Mouse (Mus musculus) MEL (cell line): ENCODE results near the gene Scd4. TPM values are rescaled to one million over a fixed set of nuclear protein-coding genes. Genes with fewer than 3 reads are reported as not detected.

ENCODE experiments used
- DNase-seq: peaks from one replicate; pipeline ENCODE4 v3.0.0; 2011; ENCODE audit warnings: low read depth, low spot score
- H3K27ac ChIP-seq: 2 replicates; pipeline ENCODE4 v1.5.1; 2012; ENCODE audit warnings: low read depth, mild to moderate bottlenecking, control low read depth, low read length, moderate library complexity; ENCODE audit not compliant: control insufficient read depth
- H3K27me3 ChIP-seq, 2 experiments: fragments of 150-350 bp in 1 of 2; sonication (generic) in 1 of 2; 2 replicates each; pipeline ENCODE4 v1.6.1; 2012; ENCODE audit warnings: low read length in 2 of 2, mild to moderate bottlenecking in 2 of 2, improper control_type of control experiment in 1 of 2, moderate library complexity in 1 of 2; ENCODE audit not compliant: insufficient read depth in 2 of 2, control insufficient read depth in 1 of 2
- H3K36me3 ChIP-seq, 2 experiments: 2 replicates each; pipeline ENCODE4 v1.6.1; 2012 to 2014; ENCODE audit warnings: low read length in 2 of 2, improper control_type of control experiment in 1 of 2, inconsistent platforms in 1 of 2, mild to moderate bottlenecking in 1 of 2; ENCODE audit not compliant: insufficient read depth in 2 of 2, control insufficient read depth in 1 of 2
- H3K4me1 ChIP-seq, 2 experiments: fragments of 150-350 bp in 1 of 2; sonication (generic) in 1 of 2; 2 replicates each; pipeline ENCODE4 v1.6.1; 2012; ENCODE audit warnings: low read length in 2 of 2, improper control_type of control experiment in 1 of 2, mild to moderate bottlenecking in 1 of 2; ENCODE audit not compliant: insufficient read depth in 2 of 2, control insufficient read depth in 1 of 2
- H3K4me3 ChIP-seq, 2 experiments: fragments of 150-350 bp in 1 of 2; sonication (generic) in 1 of 2; 2 replicates each; pipeline ENCODE4 v1.5.1; 2012; ENCODE audit warnings: low read depth in 2 of 2, low read length in 2 of 2, mild to moderate bottlenecking in 2 of 2, moderate library complexity in 2 of 2, control low read depth in 1 of 2, improper control_type of control experiment in 1 of 2; ENCODE audit not compliant: control insufficient read depth in 1 of 2, insufficient read depth in 1 of 2
- H3K79me2 ChIP-seq: 2 replicates; pipeline ENCODE4 v1.6.1; 2012; ENCODE audit warnings: mild to moderate bottlenecking, low read length, moderate library complexity; ENCODE audit not compliant: control insufficient read depth, poor library complexity, insufficient read depth
- H3K9ac ChIP-seq: 2 replicates; pipeline ENCODE4 v1.6.1; 2012; ENCODE audit warnings: low read depth, mild to moderate bottlenecking, control low read depth, low read length, moderate library complexity; ENCODE audit not compliant: control insufficient read depth, poor library complexity, severe bottlenecking
- H3K9me3 ChIP-seq: fragments of 150-350 bp; sonication (generic); replicated peaks from 2 replicates; pipeline ENCODE4 v1.6.1; 2012; ENCODE audit warnings: mild to moderate bottlenecking, low read length, improper control_type of control experiment, moderate library complexity; ENCODE audit not compliant: insufficient read depth
- CHD1 ChIP-seq: IDR thresholded peaks from 2 replicates; pipeline ENCODE4 v1.6.1; 2012; ENCODE audit warnings: low read depth, mild to moderate bottlenecking, inconsistent platforms, low read length, improper control_type of control experiment
- CHD2 ChIP-seq: IDR thresholded peaks from 2 replicates; pipeline ENCODE4 v1.6.1; 2011; ENCODE audit warnings: low read length, improper control_type of control experiment
- CTCF ChIP-seq, 3 experiments: IDR thresholded peaks in 2 of 3; conservative IDR thresholded peaks in 1 of 3; 2 replicates each; pipeline ENCODE4 v1.5.1; 2011 to 2012; ENCODE audit warnings: low read length in 3 of 3, low read depth in 2 of 3, mild to moderate bottlenecking in 2 of 3, improper control_type of control experiment in 1 of 3, inconsistent platforms in 1 of 3, mixed read lengths in 1 of 3, moderate library complexity in 1 of 3; ENCODE audit not compliant: control insufficient read depth in 1 of 3, insufficient read depth in 1 of 3, poor library complexity in 1 of 3, severe bottlenecking in 1 of 3
- E2F4 ChIP-seq: IDR thresholded peaks from 2 replicates; pipeline ENCODE4 v1.6.1; 2011; ENCODE audit warnings: low read depth, low read length, improper control_type of control experiment, borderline replicate concordance
- ELF1 ChIP-seq: IDR thresholded peaks from 2 replicates; pipeline ENCODE4 v1.6.1; 2014; ENCODE audit warnings: low read depth, mild to moderate bottlenecking, inconsistent platforms, low read length, improper control_type of control experiment, moderate library complexity
- EP300 ChIP-seq, 2 experiments: IDR thresholded peaks; 2 replicates each; pipeline ENCODE4 v1.6.1; 2011; ENCODE audit warnings: improper control_type of control experiment in 2 of 2, low read length in 2 of 2, low read depth in 1 of 2, mild to moderate bottlenecking in 1 of 2
- ETS1 ChIP-seq: IDR thresholded peaks from 2 replicates; pipeline ENCODE4 v1.6.1; 2012; ENCODE audit warnings: low read depth, mild to moderate bottlenecking, inconsistent platforms, low read length, improper control_type of control experiment, moderate library complexity
- GABPA ChIP-seq: IDR thresholded peaks from 2 replicates; pipeline ENCODE4 v1.6.1; 2012; ENCODE audit warnings: low read depth, mild to moderate bottlenecking, inconsistent platforms, low read length, improper control_type of control experiment, moderate library complexity
- GATA1 ChIP-seq: IDR thresholded peaks from 2 replicates; pipeline ENCODE4 v1.6.1; 2011; ENCODE audit warnings: low read depth, low read length, improper control_type of control experiment
- HCFC1 ChIP-seq: IDR thresholded peaks from 2 replicates; pipeline ENCODE4 v1.6.1; 2012; ENCODE audit warnings: low read depth, mild to moderate bottlenecking, inconsistent platforms, low read length, improper control_type of control experiment, moderate library complexity
- JUND ChIP-seq: IDR thresholded peaks from 2 replicates; pipeline ENCODE4 v1.6.1; 2011; ENCODE audit warnings: low read depth, mild to moderate bottlenecking, improper control_type of control experiment, low read length
- KAT2A ChIP-seq: conservative IDR thresholded peaks from 2 replicates; pipeline ENCODE4 v1.6.1; 2012; ENCODE audit warnings: low read depth, low read length, improper control_type of control experiment, inconsistent platforms
- MAX ChIP-seq: IDR thresholded peaks from 2 replicates; pipeline ENCODE4 v1.6.1; 2011; ENCODE audit warnings: low read length, improper control_type of control experiment
- MAZ ChIP-seq: IDR thresholded peaks from 2 replicates; pipeline ENCODE4 v1.6.1; 2012; ENCODE audit warnings: low read depth, mild to moderate bottlenecking, inconsistent platforms, low read length, improper control_type of control experiment
- MEF2A ChIP-seq: IDR thresholded peaks from 2 replicates; pipeline ENCODE4 v1.6.1; 2014; ENCODE audit warnings: low read depth, mild to moderate bottlenecking, inconsistent platforms, low read length, improper control_type of control experiment; ENCODE audit not compliant: poor library complexity, insufficient replicate concordance, severe bottlenecking; ENCODE audit errors: extremely low read depth
- MXI1 ChIP-seq: IDR thresholded peaks from 2 replicates; pipeline ENCODE4 v1.6.1; 2011; ENCODE audit warnings: mild to moderate bottlenecking, low read depth, low read length, improper control_type of control experiment
- MYB ChIP-seq: IDR thresholded peaks from 2 replicates; pipeline ENCODE4 v1.6.1; 2011; ENCODE audit warnings: mild to moderate bottlenecking, low read depth, low read length, improper control_type of control experiment
- NELFE ChIP-seq: IDR thresholded peaks from 2 replicates; pipeline ENCODE4 v1.6.1; 2011; ENCODE audit warnings: low read depth, low read length, improper control_type of control experiment
- NRF1 ChIP-seq: IDR thresholded peaks from 2 replicates; pipeline ENCODE4 v1.6.1; 2014; ENCODE audit warnings: low read depth, mild to moderate bottlenecking, inconsistent platforms, low read length, improper control_type of control experiment, moderate library complexity; ENCODE audit not compliant: poor library complexity, insufficient read depth, severe bottlenecking
- POLR2AphosphoS2 ChIP-seq: IDR thresholded peaks from 2 replicates; pipeline ENCODE4 v1.6.1; 2011; ENCODE audit warnings: low read length, improper control_type of control experiment
- RCOR1 ChIP-seq: IDR thresholded peaks from 2 replicates; pipeline ENCODE4 v1.6.1; 2012; ENCODE audit warnings: low read depth, mild to moderate bottlenecking, inconsistent platforms, low read length, improper control_type of control experiment
- SMC3 ChIP-seq: IDR thresholded peaks from 2 replicates; pipeline ENCODE4 v1.6.1; 2011; ENCODE audit warnings: low read depth, low read length, improper control_type of control experiment
- TAL1 ChIP-seq: IDR thresholded peaks from 2 replicates; pipeline ENCODE4 v1.6.1; 2012; ENCODE audit warnings: mild to moderate bottlenecking, inconsistent platforms, low read length, moderate library complexity, mixed read lengths
- TBP ChIP-seq: IDR thresholded peaks from 2 replicates; pipeline ENCODE4 v1.8.0; 2011; ENCODE audit warnings: low read depth, low read length, improper control_type of control experiment
- TCF12 ChIP-seq: IDR thresholded peaks from 2 replicates; pipeline ENCODE4 v1.6.1; 2014; ENCODE audit warnings: low read depth, mild to moderate bottlenecking, inconsistent platforms, low read length, improper control_type of control experiment, moderate library complexity
- UBTF ChIP-seq: IDR thresholded peaks from 2 replicates; pipeline ENCODE4 v1.6.1; 2012; ENCODE audit warnings: low read depth, mild to moderate bottlenecking, inconsistent platforms, low read length, improper control_type of control experiment, moderate library complexity, borderline replicate concordance; ENCODE audit not compliant: insufficient read depth
- USF1 ChIP-seq: IDR thresholded peaks from 2 replicates; pipeline ENCODE4 v1.6.1; 2014; ENCODE audit warnings: low read depth, mild to moderate bottlenecking, inconsistent platforms, low read length, improper control_type of control experiment, moderate library complexity
- USF2 ChIP-seq, 2 experiments: IDR thresholded peaks; 2 replicates each; pipeline ENCODE4 v1.6.1; 2011 to 2012; ENCODE audit warnings: improper control_type of control experiment in 2 of 2, low read length in 2 of 2, borderline replicate concordance in 1 of 2, inconsistent platforms in 1 of 2, low read depth in 1 of 2, mild to moderate bottlenecking in 1 of 2; ENCODE audit not compliant: insufficient read depth in 1 of 2
- ZC3H11A ChIP-seq: IDR thresholded peaks from 2 replicates; pipeline ENCODE4 v1.6.1; 2012; ENCODE audit warnings: low read depth, mild to moderate bottlenecking, inconsistent platforms, low read length, improper control_type of control experiment
- ZKSCAN1 ChIP-seq: IDR thresholded peaks from 2 replicates; pipeline ENCODE4 v1.6.1; 2012; ENCODE audit warnings: low read depth, mild to moderate bottlenecking, inconsistent platforms, low read length, improper control_type of control experiment, moderate library complexity
- ZMIZ1 ChIP-seq: IDR thresholded peaks from 2 replicates; pipeline ENCODE4 v1.6.1; 2012; ENCODE audit warnings: low read depth, mild to moderate bottlenecking, inconsistent platforms, low read length, improper control_type of control experiment, moderate library complexity
- ZNF384 ChIP-seq: IDR thresholded peaks from 2 replicates; pipeline ENCODE4 v1.6.1; 2012; ENCODE audit warnings: low read depth, mild to moderate bottlenecking, inconsistent platforms, low read length, improper control_type of control experiment
- polyA plus RNA-seq, 2 experiments: library from polyadenylated mRNA; stranded (reverse) in 1 of 2; unstranded in 1 of 2; fragments of >175 nt in 1 of 2; fragments of >200 nt in 1 of 2; gene quantifications; 2 replicates each; pipeline versions ENCODE4 v1.2.1 to v1.2.4; 2012; ENCODE audit warnings: low replicate concordance in 2 of 2, low read depth in 1 of 2; ENCODE audit not compliant: insufficient read length in 2 of 2, insufficient read depth in 1 of 2, missing spikeins in 1 of 2
- total RNA-seq: library from RNA; depleted of rRNA; stranded (reverse); fragments of 300-350 nt; gene quantifications from 2 replicates; pipeline ENCODE4 v1.2.3, GENCODE M21; 2012

The Scd4 gene
- total and polyA plus RNA-seq, 3 experiments = 0.31 to 0.36 TPM; not detected in 1

- TF ChIP-seq E2F4 (no peak), NRF1 (no peak), TCF12 (peak; percentile 91)
Measured at GRCm38 (mm10) chr19:44293769-44294551, 38.9 kb upstream of the Scd4 start (continued).

DNA sequence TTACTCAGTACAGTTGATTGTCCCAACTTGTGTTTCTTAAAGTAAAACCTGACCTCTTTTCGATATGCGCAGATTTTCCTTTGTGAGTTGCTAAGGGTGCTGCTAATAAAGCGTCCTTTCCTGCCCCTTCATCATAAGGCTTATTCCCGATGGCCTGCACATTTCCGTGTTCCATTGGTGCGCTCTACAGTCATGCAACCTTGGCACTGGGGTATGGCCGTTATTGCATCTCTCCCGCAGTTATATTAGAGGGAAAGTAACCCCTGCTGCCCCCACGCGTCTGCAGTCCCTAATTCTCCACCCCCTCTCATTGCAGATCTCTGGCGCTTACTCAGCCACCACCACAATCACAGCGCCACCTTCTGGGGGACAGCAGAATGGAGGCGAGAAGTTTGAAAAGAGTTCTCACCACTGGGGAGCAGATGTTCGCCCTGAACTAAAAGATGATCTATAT, 38.3 kb upstream of the Scd4 start:
- Histone ChIP-seq H3K9ac (peak overlapping the region; percentile 79), H3K36me3 (peaks cover 31 to 49% of the 10 kb centered on the region in 2 experiments), H3K79me2 (peaks cover 61% of the 10 kb centered on the region), H3K9me3 (no peaks in the 10 kb centered on the region), H3K27me3 (no peaks in the 10 kb centered on the region), H3K4me3 (peak overlapping the region; percentile 74 to 80), H3K4me1 (peaks cover 5 to 57% of the 10 kb centered on the region in 2 experiments), H3K27ac (peak overlapping the region; percentile 86)
- DNase-seq = peak; percentile 97
- TF ChIP-seq KAT2A (peak; percentile 50; the same call in 1 of the 2 replicates), ZC3H11A (peak; percentile 77), MYB (peak; percentile 43; the same call in 1 of the 2 replicates), SMC3 (peak; percentile 94), USF1 (no peak), JUND (no peak), NRF1 (no peak), E2F4 (no peak), TCF12 (peak; percentile 38), GABPA (no peak), ZMIZ1 (peak; percentile 93; the same call in 1 of the 2 replicates), MAZ (peak; percentile 90), ZNF384 (no peak), MXI1 (peak; percentile 96), TBP (peak; percentile 91), MEF2A (no peak), UBTF (0 out of 2 replicates have a peak, but pooled peaks have one; percentile 86), ELF1 (peak; percentile 47; the same call in 1 of the 2 replicates), TAL1 (no peak), GATA1 (no peak), USF2 (IDR thresholded peaks at IDR 0.05; ENCODE audit: borderline replicate concordance in 1 of 2, insufficient read depth in 1 of 2, low read depth in 1 of 2, low read length in 2 of 2) (no peak), POLR2AphosphoS2 (peak; percentile 62), CHD1 (peak; percentile 93; the same call in 1 of the 2 replicates), EP300 (IDR thresholded peaks at IDR 0.05; ENCODE audit: low read depth in 1 of 2, low read length in 2 of 2) (peak in 1 of 2 experiments; percentile 52; a peak in 2 of 4 replicates), RCOR1 (0 out of 2 replicates have a peak, but pooled peaks have one; percentile 5), MAX (no peak), NELFE (peak; percentile 62), CHD2 (no peak), ZKSCAN1 (no peak), CTCF (IDR thresholded peaks at IDR 0.05 in 2 of 3, conservative IDR thresholded peaks at IDR 0.05 in 1 of 3; ENCODE audit: control insufficient read depth in 1 of 3, insufficient read depth in 1 of 3, low read depth in 2 of 3, low read length in 3 of 3, poor library complexity in 1 of 3, severe bottlenecking in 1 of 3) (peak in 2 of 3 experiments; percentile 96 to 99), HCFC1 (peak; percentile 58), ETS1 (peak; percentile 32; the same call in 1 of the 2 replicates)
